Mouse (Mus musculus): ENCODE data around the gene Gm20715. TPM values are rescaled to one million over a fixed set of nuclear protein-coding genes. Genes with fewer than 3 reads are reported as not detected.

Gene Gm20715
- not detected for polyA plus RNA-seq (2014; fragmentation: Illumina TruSeq; extraction: RNeasy Lipid Tissue Mini Kit (QIAGEN cat#74804); ENCODE audit: low read depth, low replicate concordance)

GRCm38 (mm10) chr7:6410043-6410442 lies at the start of gene Gm20715:
Gene Gm20715 (plus strand): TSS chr7:6410277.

GRCm38 (mm10) chr7:6363047-6363488 lies 47.0 kb upstream of the Gm20715 start, which contains the start of gene Zfp78:
Gene Zfp78 (plus strand): TSS chr7:6363280.

GRCm38 (mm10) chr7:6383044-6383455 lies 27.0 kb upstream of the Gm20715 start, which contains the start of gene Zfp28:
Gene Zfp28 (plus strand): TSS chr7:6383295.

GRCm38 (mm10) chr7:6397996-6398975 lies 11.8 kb upstream of the Gm20715 start, which contains the start of gene Smim17:
Gene Smim17 (plus strand): TSS chr7:6398715.

GRCm38 (mm10) chr7:6438388-6438787 lies 28.3 kb downstream of the Gm20715 start, which contains the start of gene Olfr1344:
Gene Olfr1344 (plus strand): TSS chr7:6438688.

GRCm38 (mm10) chr7:6455868-6456267 lies 45.8 kb downstream of the Gm20715 start, which contains the start of gene Olfr1336:
Gene Olfr1336 (plus strand): TSS chr7:6456168.

GRCm38 (mm10) chr7:6466951-6467350 lies 56.9 kb downstream of the Gm20715 start, which contains the start of gene Olfr1346:
Gene Olfr1346 (plus strand): TSS chr7:6467101.

GRCm38 (mm10) chr7:6486841-6487240 lies 76.8 kb downstream of the Gm20715 start, which contains the start of gene Olfr5:
Gene Olfr5 (minus strand): TSS chr7:6486941.

Other genes starting within 250 kb of the Gm20715 start
- 7.1 TPM for gene Zfp444, start 238.1 kb upstream of the Gm20715 start, polyA plus RNA-seq (2014; fragmentation: Illumina TruSeq; extraction: RNeasy Lipid Tissue Mini Kit (QIAGEN cat#74804); ENCODE audit: low read depth, low replicate concordance)
- not detected for gene Galp, start 213.2 kb upstream of the Gm20715 start, polyA plus RNA-seq (2014; fragmentation: Illumina TruSeq; extraction: RNeasy Lipid Tissue Mini Kit (QIAGEN cat#74804); ENCODE audit: low read depth, low replicate concordance)
- gene Zscan5b, start 188.0 kb upstream of the Gm20715 start, polyA plus RNA-seq (2014; fragmentation: Illumina TruSeq; extraction: RNeasy Lipid Tissue Mini Kit (QIAGEN cat#74804); ENCODE audit: low read depth, low replicate concordance): not detected
- gene Epp13, start 157.6 kb upstream of the Gm20715 start, polyA plus RNA-seq (2014; fragmentation: Illumina TruSeq; extraction: RNeasy Lipid Tissue Mini Kit (QIAGEN cat#74804); ENCODE audit: low read depth, low replicate concordance): not detected
- gene Zfp667, start 123.7 kb upstream of the Gm20715 start, polyA plus RNA-seq (2014; fragmentation: Illumina TruSeq; extraction: RNeasy Lipid Tissue Mini Kit (QIAGEN cat#74804); ENCODE audit: low read depth, low replicate concordance): 23.6 TPM
- 10.8 TPM for gene Zfp583, start 79.0 kb upstream of the Gm20715 start, polyA plus RNA-seq (2014; fragmentation: Illumina TruSeq; extraction: RNeasy Lipid Tissue Mini Kit (QIAGEN cat#74804); ENCODE audit: low read depth, low replicate concordance)
- 0.17 TPM for gene Gm3854, start 66.5 kb upstream of the Gm20715 start, polyA plus RNA-seq (2014; fragmentation: Illumina TruSeq; extraction: RNeasy Lipid Tissue Mini Kit (QIAGEN cat#74804); ENCODE audit: low read depth, low replicate concordance)
- gene Zfp78, start 47.0 kb upstream of the Gm20715 start, polyA plus RNA-seq (2014; fragmentation: Illumina TruSeq; extraction: RNeasy Lipid Tissue Mini Kit (QIAGEN cat#74804); ENCODE audit: low read depth, low replicate concordance): 5.9 TPM
- 10.3 TPM for gene Zfp28, start 27.0 kb upstream of the Gm20715 start, polyA plus RNA-seq (2014; fragmentation: Illumina TruSeq; extraction: RNeasy Lipid Tissue Mini Kit (QIAGEN cat#74804); ENCODE audit: low read depth, low replicate concordance)
- 0.41 TPM for gene Smim17, start 11.6 kb upstream of the Gm20715 start, polyA plus RNA-seq (2014; fragmentation: Illumina TruSeq; extraction: RNeasy Lipid Tissue Mini Kit (QIAGEN cat#74804); ENCODE audit: low read depth, low replicate concordance)
- not detected for gene Olfr1344, start 28.4 kb downstream of the Gm20715 start, polyA plus RNA-seq (2014; fragmentation: Illumina TruSeq; extraction: RNeasy Lipid Tissue Mini Kit (QIAGEN cat#74804); ENCODE audit: low read depth, low replicate concordance)
- not detected for gene Olfr1336, start 45.9 kb downstream of the Gm20715 start, polyA plus RNA-seq (2014; fragmentation: Illumina TruSeq; extraction: RNeasy Lipid Tissue Mini Kit (QIAGEN cat#74804); ENCODE audit: low read depth, low replicate concordance)
- gene Olfr1346, start 56.8 kb downstream of the Gm20715 start, polyA plus RNA-seq (2014; fragmentation: Illumina TruSeq; extraction: RNeasy Lipid Tissue Mini Kit (QIAGEN cat#74804); ENCODE audit: low read depth, low replicate concordance): not detected
- not detected for gene Olfr5, start 76.7 kb downstream of the Gm20715 start, polyA plus RNA-seq (2014; fragmentation: Illumina TruSeq; extraction: RNeasy Lipid Tissue Mini Kit (QIAGEN cat#74804); ENCODE audit: low read depth, low replicate concordance)
- not detected for gene Olfr1347, start 89.5 kb downstream of the Gm20715 start, polyA plus RNA-seq (2014; fragmentation: Illumina TruSeq; extraction: RNeasy Lipid Tissue Mini Kit (QIAGEN cat#74804); ENCODE audit: low read depth, low replicate concordance)
- gene Olfr1348, start 98.5 kb downstream of the Gm20715 start, polyA plus RNA-seq (2014; fragmentation: Illumina TruSeq; extraction: RNeasy Lipid Tissue Mini Kit (QIAGEN cat#74804); ENCODE audit: low read depth, low replicate concordance): not detected
- gene Olfr1349, start 112.7 kb downstream of the Gm20715 start, polyA plus RNA-seq (2014; fragmentation: Illumina TruSeq; extraction: RNeasy Lipid Tissue Mini Kit (QIAGEN cat#74804); ENCODE audit: low read depth, low replicate concordance): not detected
- gene Olfr1350, start 154.6 kb downstream of the Gm20715 start, polyA plus RNA-seq (2014; fragmentation: Illumina TruSeq; extraction: RNeasy Lipid Tissue Mini Kit (QIAGEN cat#74804); ENCODE audit: low read depth, low replicate concordance): not detected